Mouse (Mus musculus) hindbrain, postnatal 0 days (tissue): ENCODE data around the gene Glmn. TPM values are rescaled to one million over a fixed set of nuclear protein-coding genes. Genes with fewer than 3 reads are reported as not detected.

Experiments used
- ATAC-seq: fragments of 200-750 bp; cut with Nextera tagmentation; 2 replicates; pipeline ENCODE4 v1.8.0; 2017; ENCODE audit warnings: mild to moderate bottlenecking, moderate TSS enrichment, moderate library complexity
- DNase-seq: peaks from one replicate; pipeline ENCODE4 v3.0.0-alpha.2; 2015; ENCODE audit warnings: low spot score
- H3K27ac ChIP-seq: fragments of 300-500 bp; sonication (generic); 2 replicates; pipeline ENCODE4 v1.5.1; 2014; ENCODE audit warnings: mild to moderate bottlenecking
- H3K27me3 ChIP-seq: fragments of 300-500 bp; sonication (generic); 2 replicates; pipeline ENCODE4 v1.6.1; 2014; ENCODE audit warnings: low read length, mixed read lengths; ENCODE audit not compliant: insufficient read depth
- H3K36me3 ChIP-seq: fragments of 300-500 bp; sonication (generic); 2 replicates; pipeline ENCODE4 v1.6.1; 2014; ENCODE audit warnings: low read length, mixed read lengths; ENCODE audit not compliant: insufficient read depth
- H3K4me1 ChIP-seq: fragments of 300-500 bp; sonication (generic); 2 replicates; pipeline ENCODE4 v1.6.1; 2014; ENCODE audit warnings: antibody characterized with exemption, low read length, mixed read lengths; ENCODE audit not compliant: insufficient read depth
- H3K4me2 ChIP-seq: fragments of 300-500 bp; sonication (generic); 2 replicates; pipeline ENCODE4 v1.6.1; 2014; ENCODE audit warnings: low read depth, mild to moderate bottlenecking, low read length, moderate library complexity, mixed read lengths
- H3K4me3 ChIP-seq: fragments of 300-500 bp; sonication (generic); 2 replicates; pipeline ENCODE4 v1.5.1; 2014; ENCODE audit warnings: low read length
- H3K9ac ChIP-seq: fragments of 300-500 bp; sonication (generic); replicated peaks from 2 replicates; pipeline ENCODE4 v1.6.1; 2014; ENCODE audit warnings: mild to moderate bottlenecking, low read length, moderate library complexity, mixed read lengths
- H3K9me3 ChIP-seq: fragments of 300-500 bp; sonication (generic); 2 replicates; pipeline ENCODE4 v1.6.1; 2016; ENCODE audit warnings: low read length, mixed read lengths
- CTCF ChIP-seq: IDR thresholded peaks from 2 replicates; pipeline ENCODE4 v1.5.1; 2016; ENCODE audit warnings: antibody characterized with exemption, control low read depth, low read depth
- WGBS: fragments of 180-500 bp; shearing (Covaris S2); extraction: QIAGEN DNeasy Blood & Tissue Kit; methylation state at CpG from one replicate; pipeline ENCODE4 v1.1.7; 2014; 5-methylcytosine and 5-hydroxymethylcytosine counted together
- polyA plus RNA-seq: library from polyadenylated mRNA; unstranded; fragments of >200 nt; fragmentation: Nextera tagmentation; extraction: Ambion mirVana; gene quantifications from 2 replicates; pipeline ENCODE4 v1.2.1, GENCODE M21; 2015
- total RNA-seq: library from RNA; depleted of rRNA; stranded (reverse); fragments of >200 nt; gene quantifications from 2 replicates; pipeline ENCODE4 v1.2.3, GENCODE M21; 2014; rRNA removed

Glmn gene
- total RNA-seq (6.6 and 17.8 TPM in 2 replicates), polyA plus RNA-seq (32.6 and 33.6 TPM in 2 replicates)

- Histone ChIP-seq H3K4me1 (peaks cover 4% of the 10 kb centered on the region; the same call in 1 of the 2 replicates), H3K27me3 (no peaks in the 10 kb centered on the region), H3K27ac (peak within 1 kb of the TSS; percentile 88), H3K9me3 (no peaks in the 10 kb centered on the region), H3K4me3 (peak within 1 kb of the TSS; percentile 58), H3K9ac (peak within 1 kb of the TSS; percentile 71), H3K36me3 (peaks cover 14% of the 10 kb centered on the region), H3K4me2 (peak within 1 kb of the TSS; percentile 74)
- DNase-seq (peak; percentile 93), ATAC-seq (peak; percentile 98)
- 1% methylated on average over 47 of the region's 64 CpGs for WGBS
- peak; percentile 33 for TF ChIP-seq CTCF
Observed at GRCm38 (mm10) chr5:107597301-107598077, at the start of gene Glmn, which contains the start of gene Rpap2. Gene Glmn, minus strand, starts transcription at chr5:107597888. Gene Rpap2, plus strand, starts transcription at chr5:107597373.

- 75% methylated on average over 2 of the region's 2 CpGs for WGBS
- H3K4me2 ChIP-seq: no peak overlapping the region
- ATAC-seq: no peak
- no peak overlapping the region for H3K9ac ChIP-seq
- H3K4me3 ChIP-seq: no peak overlapping the region
- no peaks in the 10 kb centered on the region for H3K4me1 ChIP-seq
- H3K27me3 ChIP-seq: no peaks in the 10 kb centered on the region
- no peak for TF ChIP-seq CTCF
- no peaks in the 10 kb centered on the region for H3K9me3 ChIP-seq
- H3K27ac ChIP-seq: no peak overlapping the region
- no peak for DNase-seq
- H3K36me3 ChIP-seq: no peaks in the 10 kb centered on the region; the same call in 1 of the 2 replicates
Observed at GRCm38 (mm10) chr5:107645935-107646334, 48.2 kb upstream of the Glmn start.

- Histone ChIP-seq H3K4me1 (no peaks in the 10 kb centered on the region), H3K9ac (no peak overlapping the region), H3K27ac (no peak overlapping the region), H3K36me3 (no peaks in the 10 kb centered on the region; the same call in 1 of the 2 replicates), H3K27me3 (no peaks in the 10 kb centered on the region), H3K4me3 (no peak overlapping the region), H3K4me2 (no peak overlapping the region), H3K9me3 (no peaks in the 10 kb centered on the region)
- 94% methylated on average over 2 of the region's 2 CpGs for WGBS
- no peak for TF ChIP-seq CTCF
- ATAC-seq (no peak), DNase-seq (no peak)
Observed at GRCm38 (mm10) chr5:107644595-107644994, 46.9 kb upstream of the Glmn start.

- H3K9ac ChIP-seq: no peak overlapping the region
- DNase-seq (no peak), ATAC-seq (no peak)
- no peaks in the 10 kb centered on the region for H3K4me1 ChIP-seq
- no peak overlapping the region for H3K4me2 ChIP-seq
- no peak overlapping the region for H3K27ac ChIP-seq
- 83% methylated on average over 8 of the region's 8 CpGs for WGBS
- no peak for TF ChIP-seq CTCF
- H3K4me3 ChIP-seq: no peak overlapping the region
- H3K9me3 ChIP-seq: no peaks in the 10 kb centered on the region
- H3K27me3 ChIP-seq: no peaks in the 10 kb centered on the region
- no peaks in the 10 kb centered on the region; the same call in 1 of the 2 replicates for H3K36me3 ChIP-seq
Observed at GRCm38 (mm10) chr5:107638366-107638765, 40.7 kb upstream of the Glmn start.

- H3K9me3 ChIP-seq: no peaks in the 10 kb centered on the region
- no peak for ATAC-seq
- H3K36me3 ChIP-seq: no peaks in the 10 kb centered on the region; the same call in 1 of the 2 replicates
Observed at GRCm38 (mm10) chr5:107637106-107637505, 39.4 kb upstream of the Glmn start.

GRCm38 (mm10) chr5:107633651-107634050 is 36.0 kb upstream of the Glmn start:
- H3K4me1 ChIP-seq: no peaks in the 10 kb centered on the region
- WGBS: 83% methylated on average over 4 of the region's 4 CpGs
- no peaks in the 10 kb centered on the region for H3K9me3 ChIP-seq
- ATAC-seq: no peak
- no peak for DNase-seq
- H3K4me3 ChIP-seq: no peak overlapping the region
- H3K9ac ChIP-seq: no peak overlapping the region
- no peak overlapping the region for H3K4me2 ChIP-seq
- no peak for TF ChIP-seq CTCF
- H3K27ac ChIP-seq: no peak overlapping the region
- no peaks in the 10 kb centered on the region for H3K27me3 ChIP-seq
- no peaks in the 10 kb centered on the region for H3K36me3 ChIP-seq

More at GRCm38 (mm10) chr5:107637106-107637505, 39.4 kb upstream of the Glmn start:
- H3K4me1 ChIP-seq: no peaks in the 10 kb centered on the region
- H3K4me3 ChIP-seq: no peak overlapping the region
- WGBS: 81% methylated on average over 1 of the region's 1 CpGs
- H3K9ac ChIP-seq: no peak overlapping the region
- DNase-seq: no peak
- H3K27me3 ChIP-seq: no peaks in the 10 kb centered on the region
- no peak overlapping the region for H3K4me2 ChIP-seq
- TF ChIP-seq CTCF: no peak
- H3K27ac ChIP-seq: no peak overlapping the region

- Histone ChIP-seq H3K4me1 (no peaks in the 10 kb centered on the region), H3K27ac (no peak overlapping the region), H3K4me3 (no peak overlapping the region), H3K27me3 (no peaks in the 10 kb centered on the region), H3K9me3 (no peaks in the 10 kb centered on the region), H3K36me3 (peaks cover 20% of the 10 kb centered on the region; the same call in 1 of the 2 replicates), H3K9ac (no peak overlapping the region), H3K4me2 (no peak overlapping the region)
- TF ChIP-seq CTCF: no peak
- ATAC-seq (no peak), DNase-seq (no peak)
- 92% methylated on average over 3 of the region's 3 CpGs for WGBS
Observed at GRCm38 (mm10) chr5:107621327-107621726, 23.6 kb upstream of the Glmn start.
